Mouse (Mus musculus) forebrain, embryonic 14.5 days (tissue): ENCODE results near the gene Grik2. TPM values are rescaled to one million over a fixed set of nuclear protein-coding genes. Genes with fewer than 3 reads are reported as not detected.
"Not testable (repeated sequence)": the region's sequence is repeated elsewhere in the genome, so short reads cannot be mapped to it uniquely, and the experiment has no call there.

Source experiments
- ATAC-seq: fragments of 200-750 bp; cut with Nextera tagmentation; 2 replicates; pipeline ENCODE4 v1.8.0; 2017; ENCODE audit warnings: mild to moderate bottlenecking, moderate library complexity
- DNase-seq: peaks from one replicate; pipeline ENCODE4 v3.0.0-alpha.2; 2015; ENCODE audit warnings: low spot score
- H3K27ac ChIP-seq: fragments of 300-500 bp; sonication (generic); 2 replicates; pipeline ENCODE4 v1.5.1; 2014; ENCODE audit warnings: low read depth, mild to moderate bottlenecking, control low read depth, low read length, moderate library complexity
- H3K27me3 ChIP-seq: fragments of 300-500 bp; sonication (generic); replicated peaks from 2 replicates; pipeline ENCODE4 v1.6.1; 2014; ENCODE audit warnings: low read length, control low read depth, mixed read lengths; ENCODE audit not compliant: control insufficient read depth, insufficient read depth
- H3K36me3 ChIP-seq: fragments of 300-500 bp; sonication (generic); 2 replicates; pipeline ENCODE4 v1.6.1; 2014; ENCODE audit warnings: low read length, control low read depth; ENCODE audit not compliant: control insufficient read depth, insufficient read depth
- H3K4me1 ChIP-seq: fragments of 300-500 bp; sonication (generic); 2 replicates; pipeline ENCODE4 v1.6.1; 2014; ENCODE audit warnings: antibody characterized with exemption, low read length, control low read depth; ENCODE audit not compliant: control insufficient read depth, insufficient read depth
- H3K4me2 ChIP-seq: fragments of 300-500 bp; sonication (generic); 2 replicates; pipeline ENCODE4 v1.6.1; 2014; ENCODE audit warnings: mild to moderate bottlenecking, control low read depth, low read length
- H3K4me3 ChIP-seq: fragments of 300-500 bp; sonication (generic); 2 replicates; pipeline ENCODE4 v1.5.1; 2014; ENCODE audit warnings: low read depth, low read length, control low read depth
- H3K9ac ChIP-seq: fragments of 300-500 bp; sonication (generic); 2 replicates; pipeline ENCODE4 v1.6.1; 2014; ENCODE audit warnings: mild to moderate bottlenecking, low read length, control low read depth, moderate library complexity
- H3K9me3 ChIP-seq: fragments of 300-500 bp; sonication (generic); replicated peaks from 2 replicates; pipeline ENCODE4 v1.6.1; 2016; ENCODE audit warnings: low read length, control low read depth, mixed read lengths; ENCODE audit not compliant: control insufficient read depth
- WGBS: fragments of 180-500 bp; shearing (Covaris S2); extraction: QIAGEN DNeasy Blood & Tissue Kit; methylation state at CpG from one replicate; pipeline ENCODE4 v1.1.7; 2014; 5-methylcytosine and 5-hydroxymethylcytosine counted together
- polyA plus RNA-seq: library from polyadenylated mRNA; unstranded; fragments of >200 nt; fragmentation: Nextera tagmentation; extraction: Ambion mirVana; gene quantifications from 2 replicates; pipeline ENCODE4 v1.2.1, GENCODE M21; 2014

Gene Grik2
- polyA plus RNA-seq, 1 experiment from 2014 or later = 32.8 TPM

DNA sequence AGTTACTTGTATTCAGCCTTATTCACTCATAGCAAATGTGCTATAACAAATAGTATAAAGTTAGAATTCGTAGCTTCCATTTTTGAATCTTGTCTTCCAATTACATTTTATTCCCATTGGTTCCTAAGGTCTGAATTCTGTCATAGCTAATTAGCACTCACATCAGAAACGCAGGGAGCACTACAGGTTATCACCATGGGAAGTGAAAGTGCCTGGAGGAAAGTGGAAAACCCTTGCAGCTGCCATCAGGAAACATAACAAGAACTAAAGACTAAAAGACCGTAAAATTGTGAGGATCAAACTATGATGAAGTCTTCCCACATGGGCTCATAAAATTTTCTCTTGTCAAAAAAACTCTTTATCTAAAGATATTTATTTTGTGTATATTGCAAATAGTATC is 405.6 kb downstream of the Grik2 start:
- no peak overlapping the region for H3K9ac ChIP-seq
- DNase-seq = no peak
- H3K4me2 ChIP-seq = no peak overlapping the region
- 71% methylated on average over 3 of the region's 3 CpGs for WGBS
- H3K4me1 ChIP-seq = no peaks in the 10 kb centered on the region
- H3K27me3 ChIP-seq = no peaks in the 10 kb centered on the region
- ATAC-seq = no peak
- no peak overlapping the region for H3K27ac ChIP-seq
- H3K9me3 ChIP-seq = no peaks in the 10 kb centered on the region
- H3K4me3 ChIP-seq = no peak overlapping the region
- no peaks in the 10 kb centered on the region for H3K36me3 ChIP-seq

DNA sequence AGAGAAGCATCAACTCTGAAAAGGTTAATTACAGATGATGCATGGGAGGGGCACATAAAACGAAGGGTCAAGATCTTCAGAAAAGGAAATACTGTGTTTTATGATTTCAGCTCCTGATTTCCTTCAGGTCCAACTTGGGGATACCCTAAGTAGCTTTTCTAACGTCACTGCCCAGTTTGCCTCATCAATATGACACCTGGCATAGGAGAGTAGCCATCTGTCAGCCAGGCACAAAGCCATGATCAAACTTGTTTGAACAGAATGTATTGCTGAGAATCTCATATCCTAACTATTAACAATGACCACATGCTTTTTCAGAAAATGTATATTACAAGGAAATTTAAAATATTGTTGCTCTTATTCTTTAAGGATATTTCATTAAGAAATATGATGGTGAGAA is 406.7 kb downstream of the Grik2 start:
- Histone ChIP-seq H3K4me3 (no peak overlapping the region), H3K4me2 (no peak overlapping the region), H3K4me1 (no peaks in the 10 kb centered on the region), H3K27me3 (no peaks in the 10 kb centered on the region), H3K9ac (no peak overlapping the region), H3K36me3 (no peaks in the 10 kb centered on the region), H3K27ac (no peak overlapping the region), H3K9me3 (no peaks in the 10 kb centered on the region)
- DNase-seq = peak; percentile 23
- ATAC-seq = no peak
- 56% methylated on average over 2 of the region's 2 CpGs for WGBS

DNA sequence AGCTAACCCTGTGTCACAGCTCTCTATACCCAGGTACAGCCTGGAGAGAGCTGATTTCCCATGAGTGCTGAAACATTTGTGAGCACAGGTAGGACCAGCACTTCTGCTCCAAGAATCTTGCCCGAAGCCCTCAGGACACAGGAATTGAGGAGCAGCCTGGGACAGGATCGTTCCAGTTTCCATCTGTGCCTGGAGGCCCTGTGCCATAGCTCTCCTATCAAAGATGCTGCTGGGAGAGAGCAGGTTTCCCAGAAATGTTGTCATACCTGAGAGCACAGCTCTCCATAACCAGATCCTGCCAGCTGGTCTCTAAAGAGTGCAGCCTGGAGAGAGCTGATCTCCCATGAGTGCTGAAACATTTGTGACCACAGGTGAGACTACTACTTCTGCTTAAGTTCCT is 420.0 kb downstream of the Grik2 start:
- H3K4me2 ChIP-seq = no peak overlapping the region
- no peak overlapping the region for H3K9ac ChIP-seq
- H3K27ac ChIP-seq = no peak overlapping the region
- no peaks in the 10 kb centered on the region for H3K36me3 ChIP-seq
- no peaks in the 10 kb centered on the region for H3K27me3 ChIP-seq
- DNase-seq = no peak
- H3K4me1 ChIP-seq = no peaks in the 10 kb centered on the region
- H3K4me3 ChIP-seq = no peak overlapping the region
- ATAC-seq = no peak; the same call in 1 of the 2 replicates
- 96% methylated on average over 2 of the region's 2 CpGs for WGBS
- H3K9me3 ChIP-seq = no peaks in the 10 kb centered on the region

DNA sequence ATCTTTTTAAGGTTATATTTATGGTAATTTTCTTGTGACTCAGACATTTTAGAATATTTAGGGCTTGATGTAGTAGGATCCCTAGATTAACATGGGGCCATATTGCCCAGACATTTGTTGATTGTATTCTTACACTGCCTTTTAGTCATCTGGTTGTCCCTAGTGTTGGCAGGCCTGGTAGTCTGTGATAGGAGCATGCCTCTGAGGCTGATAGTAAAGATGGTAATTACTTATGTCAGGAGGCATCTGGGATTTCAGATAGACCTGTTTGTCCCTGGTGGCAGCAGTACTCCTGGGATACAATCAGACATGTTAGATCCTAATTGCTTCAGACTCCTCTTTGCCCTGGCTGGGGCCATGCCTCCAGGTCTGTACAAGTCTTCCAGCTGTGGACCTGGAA is 423.3 kb downstream of the Grik2 start:
- Histone ChIP-seq H3K27me3 (no peaks in the 10 kb centered on the region), H3K36me3 (no peaks in the 10 kb centered on the region), H3K4me2 (no peak overlapping the region), H3K9me3 (no peaks in the 10 kb centered on the region), H3K4me1 (no peaks in the 10 kb centered on the region), H3K9ac (no peak overlapping the region), H3K4me3 (no peak overlapping the region), H3K27ac (no peak overlapping the region)
- ATAC-seq = no peak
- DNase-seq = no peak

DNA sequence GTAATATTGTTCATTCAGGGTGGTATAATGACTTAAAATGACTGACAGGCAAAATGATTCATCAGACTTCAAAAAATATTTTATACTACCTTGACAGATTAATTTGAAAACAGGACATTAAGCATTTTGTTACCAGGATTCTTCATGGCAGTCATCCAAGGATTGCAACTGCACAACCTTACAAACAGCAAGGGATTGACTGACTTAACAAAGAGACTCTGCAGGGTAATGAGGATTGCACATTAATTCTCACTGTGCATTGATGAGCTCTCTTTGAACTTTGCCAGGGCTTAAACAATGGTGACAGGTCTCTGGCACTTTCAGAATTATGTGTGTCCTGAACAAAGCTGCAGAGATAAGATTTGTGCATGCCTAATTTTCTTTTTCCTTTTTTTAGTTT is 466.2 kb downstream of the Grik2 start:
- peak; percentile 87 for DNase-seq
- peak; percentile 95 for ATAC-seq
- H3K36me3 ChIP-seq = no peaks in the 10 kb centered on the region
- no peaks in the 10 kb centered on the region for H3K9me3 ChIP-seq
- H3K27me3 ChIP-seq = no peaks in the 10 kb centered on the region
- H3K9ac ChIP-seq = no peak overlapping the region
- peaks cover 3% of the 10 kb centered on the region for H3K4me1 ChIP-seq
- no peak overlapping the region for H3K4me3 ChIP-seq
- no peak overlapping the region for H3K4me2 ChIP-seq
- no peak overlapping the region for H3K27ac ChIP-seq

DNA sequence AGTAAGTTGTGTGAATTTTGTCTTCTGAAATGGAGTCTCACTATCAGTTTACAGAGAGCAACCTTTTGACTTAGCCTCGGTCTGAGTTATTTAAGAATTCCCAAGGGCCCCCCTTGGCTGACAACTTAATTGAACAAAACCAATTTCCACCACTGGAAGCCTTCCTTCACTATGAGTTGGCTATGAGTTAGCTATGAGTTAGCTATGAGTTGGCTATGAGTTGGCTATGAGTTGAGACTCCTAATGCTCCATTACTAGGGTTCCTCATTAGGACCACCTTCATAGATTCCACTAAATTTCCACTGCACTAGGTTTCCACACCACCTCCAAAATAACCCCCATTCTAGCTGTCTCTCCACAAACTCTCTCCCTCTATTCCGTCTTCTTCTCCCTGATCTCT is 468.7 kb downstream of the Grik2 start:
- no peak for DNase-seq
- Histone ChIP-seq H3K4me3 (no peak overlapping the region), H3K4me2 (no peak overlapping the region), H3K9ac (no peak overlapping the region), H3K9me3 (no peaks in the 10 kb centered on the region), H3K27ac (no peak overlapping the region), H3K36me3 (no peaks in the 10 kb centered on the region), H3K4me1 (peaks cover 3% of the 10 kb centered on the region), H3K27me3 (no peaks in the 10 kb centered on the region)
- WGBS = 95% methylated on average over 2 of the region's 2 CpGs
- no peak for ATAC-seq

DNA sequence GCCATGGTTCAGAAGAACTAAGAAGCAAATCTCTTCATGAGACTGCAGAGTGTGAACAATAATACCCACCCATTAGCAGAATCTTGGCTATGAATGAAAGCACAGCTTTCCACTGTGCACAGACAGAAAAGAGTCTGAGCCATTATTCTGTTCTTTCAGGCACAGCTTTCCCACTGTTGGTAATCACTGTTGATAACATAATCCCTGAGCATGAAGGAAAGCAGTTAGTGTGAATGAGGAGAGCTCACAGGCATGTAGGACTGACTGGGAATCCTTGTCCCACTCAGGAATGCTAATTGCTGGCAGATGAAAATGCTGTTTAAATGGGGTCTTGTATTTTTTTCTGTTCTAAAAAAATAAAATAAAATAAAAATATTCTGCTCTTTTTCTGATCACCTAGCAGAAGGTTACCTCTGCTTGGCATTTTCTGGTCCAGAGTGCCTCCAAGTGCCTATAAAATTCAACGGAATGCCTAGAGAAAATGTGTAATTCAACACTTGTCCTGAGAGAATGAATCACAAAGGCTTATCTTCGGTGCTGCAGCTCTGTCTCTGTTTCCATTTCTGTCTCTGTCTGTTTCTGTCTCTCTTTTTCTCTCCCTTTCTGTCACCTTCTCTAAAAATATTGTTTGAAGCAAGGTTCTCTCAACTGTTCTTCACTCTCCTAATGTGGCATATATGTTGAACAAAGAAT is 532.2 kb downstream of the Grik2 start:
- DNase-seq (peak; percentile 94), ATAC-seq (peak; percentile 96)
- H3K27me3 ChIP-seq = no peaks in the 10 kb centered on the region
- no peak overlapping the region for H3K4me3 ChIP-seq
- peak overlapping the region; percentile 13; the same call in 1 of the 2 replicates for H3K4me2 ChIP-seq
- H3K4me1 ChIP-seq = 0 out of 2 replicates have a peak, but pooled peaks cover 3% of the 10 kb centered on the region
- no peaks in the 10 kb centered on the region for H3K36me3 ChIP-seq
- peak overlapping the region; percentile 71 for H3K27ac ChIP-seq
- H3K9me3 ChIP-seq = no peaks in the 10 kb centered on the region
- WGBS = 2% methylated on average over 2 of the region's 2 CpGs
- H3K9ac ChIP-seq = peak overlapping the region; percentile 1; the same call in 1 of the 2 replicates

DNA sequence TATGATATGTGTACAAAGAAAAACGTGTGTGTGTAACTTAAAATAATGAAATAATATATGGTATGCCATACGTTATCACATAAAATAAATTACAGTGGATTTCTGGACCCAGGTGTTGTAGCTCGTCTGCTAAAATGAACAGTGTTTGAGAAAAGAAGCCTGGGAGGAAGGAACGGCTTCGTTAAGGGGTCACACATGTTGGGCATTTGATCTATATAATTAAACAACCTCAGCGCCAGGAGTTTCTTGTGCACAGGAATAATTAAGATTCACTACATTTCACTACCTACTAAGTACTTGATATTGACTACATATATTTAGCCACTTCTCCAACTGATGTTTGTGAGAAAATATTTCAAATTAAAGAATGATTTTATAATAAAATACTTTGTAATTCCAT is 551.2 kb downstream of the Grik2 start:
- not testable (repeated sequence) for DNase-seq, H3K4me2 ChIP-seq, H3K27ac ChIP-seq, H3K36me3 ChIP-seq, H3K27me3 ChIP-seq, H3K9me3 ChIP-seq, H3K4me1 ChIP-seq, H3K9ac ChIP-seq, H3K4me3 ChIP-seq
- peak; percentile 37; the same call in 1 of the 2 replicates for ATAC-seq
- WGBS = 45% methylated on average over 6 of the region's 6 CpGs

DNA sequence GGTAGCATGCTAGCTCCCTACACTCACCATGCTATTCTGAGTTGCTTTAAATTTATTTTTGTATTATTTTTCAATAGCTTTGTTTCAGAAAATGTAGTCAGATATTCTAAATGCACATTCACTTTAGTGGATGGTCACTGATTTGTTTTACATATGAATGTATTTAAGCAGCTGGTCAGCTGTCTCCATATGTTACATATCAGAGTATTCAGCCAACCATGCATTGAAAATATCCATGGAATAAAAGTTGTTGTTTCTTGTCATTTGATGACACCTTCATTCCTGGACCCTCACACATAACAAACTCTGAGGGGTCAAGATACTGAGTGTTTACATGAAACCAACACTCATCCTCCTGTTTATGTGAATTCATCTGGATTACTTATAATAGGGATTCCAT is 551.7 kb downstream of the Grik2 start:
- not testable (repeated sequence) for H3K9me3 ChIP-seq, H3K4me2 ChIP-seq, H3K27ac ChIP-seq, DNase-seq, H3K9ac ChIP-seq, H3K4me3 ChIP-seq, H3K4me1 ChIP-seq, H3K27me3 ChIP-seq, H3K36me3 ChIP-seq
- ATAC-seq = peak; percentile 52; the same call in 1 of the 2 replicates
